Mouse (Mus musculus) MEL (cell line): Measurements from ENCODE around the gene Nfx1.

Experiments
- CHD2 ChIP-seq: IDR thresholded peaks from 2 replicates; pipeline ENCODE4 v1.6.1; 2011; ENCODE audit warnings: low read length, improper control_type of control experiment
- CTCF ChIP-seq, 3 experiments: IDR thresholded peaks in 2 of 3; conservative IDR thresholded peaks in 1 of 3; 2 replicates each; pipeline ENCODE4 v1.5.1; 2011 to 2012; ENCODE audit warnings: low read length in 3 of 3, low read depth in 2 of 3, mild to moderate bottlenecking in 2 of 3, improper control_type of control experiment in 1 of 3, inconsistent platforms in 1 of 3, mixed read lengths in 1 of 3, moderate library complexity in 1 of 3; ENCODE audit not compliant: control insufficient read depth in 1 of 3, insufficient read depth in 1 of 3, poor library complexity in 1 of 3, severe bottlenecking in 1 of 3
- E2F4 ChIP-seq: IDR thresholded peaks from 2 replicates; pipeline ENCODE4 v1.6.1; 2011; ENCODE audit warnings: low read depth, low read length, improper control_type of control experiment, borderline replicate concordance
- ETS1 ChIP-seq: IDR thresholded peaks from 2 replicates; pipeline ENCODE4 v1.6.1; 2012; ENCODE audit warnings: low read depth, mild to moderate bottlenecking, inconsistent platforms, low read length, improper control_type of control experiment, moderate library complexity
- GABPA ChIP-seq: IDR thresholded peaks from 2 replicates; pipeline ENCODE4 v1.6.1; 2012; ENCODE audit warnings: low read depth, mild to moderate bottlenecking, inconsistent platforms, low read length, improper control_type of control experiment, moderate library complexity
- KAT2A ChIP-seq: conservative IDR thresholded peaks from 2 replicates; pipeline ENCODE4 v1.6.1; 2012; ENCODE audit warnings: low read depth, low read length, improper control_type of control experiment, inconsistent platforms
- MAFK ChIP-seq: IDR thresholded peaks from 2 replicates; pipeline ENCODE4 v1.6.1; 2011; ENCODE audit warnings: low read depth, mild to moderate bottlenecking, low read length, improper control_type of control experiment, borderline replicate concordance
- MAX ChIP-seq: IDR thresholded peaks from 2 replicates; pipeline ENCODE4 v1.6.1; 2011; ENCODE audit warnings: low read length, improper control_type of control experiment
- POLR2A ChIP-seq, 2 experiments: IDR thresholded peaks; 2 replicates each; pipeline ENCODE4 v1.6.1; 2011 to 2012; ENCODE audit warnings: low read length in 2 of 2, mild to moderate bottlenecking in 2 of 2, control low read depth in 1 of 2, improper control_type of control experiment in 1 of 2, low read depth in 1 of 2, moderate library complexity in 1 of 2; ENCODE audit not compliant: control insufficient read depth in 1 of 2, insufficient read depth in 1 of 2, poor library complexity in 1 of 2
- RCOR1 ChIP-seq: IDR thresholded peaks from 2 replicates; pipeline ENCODE4 v1.6.1; 2012; ENCODE audit warnings: low read depth, mild to moderate bottlenecking, inconsistent platforms, low read length, improper control_type of control experiment
- TAL1 ChIP-seq: IDR thresholded peaks from 2 replicates; pipeline ENCODE4 v1.6.1; 2012; ENCODE audit warnings: mild to moderate bottlenecking, inconsistent platforms, low read length, moderate library complexity, mixed read lengths
- USF1 ChIP-seq: IDR thresholded peaks from 2 replicates; pipeline ENCODE4 v1.6.1; 2014; ENCODE audit warnings: low read depth, mild to moderate bottlenecking, inconsistent platforms, low read length, improper control_type of control experiment, moderate library complexity
- ZKSCAN1 ChIP-seq: IDR thresholded peaks from 2 replicates; pipeline ENCODE4 v1.6.1; 2012; ENCODE audit warnings: low read depth, mild to moderate bottlenecking, inconsistent platforms, low read length, improper control_type of control experiment, moderate library complexity
- ZNF384 ChIP-seq: IDR thresholded peaks from 2 replicates; pipeline ENCODE4 v1.6.1; 2012; ENCODE audit warnings: low read depth, mild to moderate bottlenecking, inconsistent platforms, low read length, improper control_type of control experiment

- TF ChIP-seq TAL1 = no peak
- no peak for TF ChIP-seq ZKSCAN1
- no peak for TF ChIP-seq USF1
- TF ChIP-seq ETS1 = no peak
- TF ChIP-seq RCOR1 = no peak
- TF ChIP-seq MAX = no peak
- TF ChIP-seq GABPA = no peak
- peak; percentile 59 to 68 (median 66) for TF ChIP-seq CTCF (IDR thresholded peaks at IDR 0.05 in 2 of 3, conservative IDR thresholded peaks at IDR 0.05 in 1 of 3; ENCODE audit: control insufficient read depth in 1 of 3, insufficient read depth in 1 of 3, low read depth in 2 of 3, low read length in 3 of 3, poor library complexity in 1 of 3, severe bottlenecking in 1 of 3)
- TF ChIP-seq ZNF384 = no peak
- TF ChIP-seq POLR2A (IDR thresholded peaks at IDR 0.05; ENCODE audit: control insufficient read depth in 1 of 2, insufficient read depth in 1 of 2, low read depth in 1 of 2, low read length in 2 of 2, poor library complexity in 1 of 2) = no peak
- no peak for TF ChIP-seq KAT2A
- TF ChIP-seq CHD2 = no peak
- TF ChIP-seq E2F4 = no peak
- TF ChIP-seq MAFK = no peak
Measured at GRCm38 (mm10) chr4:41028272-41028671, 57.6 kb downstream of the Nfx1 start.
